Mouse (Mus musculus) lung, embryonic 14.5 days (tissue): ENCODE data around the gene Serpina1e. TPM values are rescaled to one million over a fixed set of nuclear protein-coding genes. Genes with fewer than 3 reads are reported as not detected.
"Not testable (repeated sequence)": the region's sequence is repeated elsewhere in the genome, so short reads cannot be mapped to it uniquely, and the experiment has no call there.

Experiments used
- ATAC-seq: fragments of 200-750 bp; cut with Nextera tagmentation; 2 replicates; pipeline ENCODE4 v1.8.0; 2017; ENCODE audit warnings: mild to moderate bottlenecking, moderate TSS enrichment, moderate library complexity; ENCODE audit not compliant: insufficient read depth
- DNase-seq: peaks from one replicate; pipeline ENCODE4 v3.0.0-alpha.2; 2015
- H3K27ac ChIP-seq: fragments of 300-500 bp; sonication (generic); 2 replicates; pipeline ENCODE4 v1.5.1; 2014; ENCODE audit warnings: low read depth, mild to moderate bottlenecking, moderate library complexity
- H3K27me3 ChIP-seq: fragments of 300-500 bp; sonication (generic); 2 replicates; pipeline ENCODE4 v1.6.1; 2014; ENCODE audit warnings: low read length, control low read depth; ENCODE audit not compliant: insufficient read depth
- H3K36me3 ChIP-seq: fragments of 300-500 bp; sonication (generic); 2 replicates; pipeline ENCODE4 v1.6.1; 2014; ENCODE audit warnings: control low read depth; ENCODE audit not compliant: insufficient read depth
- H3K4me1 ChIP-seq: fragments of 300-500 bp; sonication (generic); 2 replicates; pipeline ENCODE4 v1.6.1; 2014; ENCODE audit warnings: antibody characterized with exemption, control low read depth; ENCODE audit not compliant: insufficient read depth
- H3K4me2 ChIP-seq: fragments of 300-500 bp; sonication (generic); 2 replicates; pipeline ENCODE4 v1.6.1; 2014; ENCODE audit warnings: mild to moderate bottlenecking
- H3K4me3 ChIP-seq: fragments of 300-500 bp; sonication (generic); 2 replicates; pipeline ENCODE4 v1.5.1; 2014; ENCODE audit warnings: low read depth, low read length
- H3K9ac ChIP-seq: fragments of 300-500 bp; sonication (generic); 2 replicates; pipeline ENCODE4 v1.6.1; 2014
- H3K9me3 ChIP-seq: fragments of 300-500 bp; sonication (generic); 2 replicates; pipeline ENCODE4 v1.6.1; 2016; ENCODE audit warnings: low read depth, low read length, control low read depth
- CTCF ChIP-seq: IDR thresholded peaks from 2 replicates; pipeline ENCODE4 v1.5.1; 2016; ENCODE audit warnings: antibody characterized with exemption, low read depth
- WGBS: fragments of 180-500 bp; shearing (Covaris S2); extraction: QIAGEN DNeasy Blood & Tissue Kit; methylation state at CpG from one replicate; pipeline ENCODE4 v1.1.7; 2014; 5-methylcytosine and 5-hydroxymethylcytosine counted together
- polyA plus RNA-seq: library from polyadenylated mRNA; unstranded; fragments of >200 nt; fragmentation: Nextera tagmentation; extraction: Ambion mirVana; gene quantifications from 2 replicates; pipeline ENCODE4 v1.2.1, GENCODE M21; 2014

The Serpina1e gene
- polyA plus RNA-seq, 1 experiment from 2014 or later = 0.16 TPM

- H3K27ac ChIP-seq = no peak overlapping the region
- H3K9ac ChIP-seq = no peak overlapping the region
- no peaks in the 10 kb centered on the region for H3K27me3 ChIP-seq
- DNase-seq (no peak), ATAC-seq (no peak)
- H3K4me3 ChIP-seq = no peak overlapping the region
- TF ChIP-seq CTCF = no peak
- 89% methylated on average over 4 of the region's 4 CpGs for WGBS
- H3K9me3 ChIP-seq = no peaks in the 10 kb centered on the region
- H3K36me3 ChIP-seq = no peaks in the 10 kb centered on the region
- H3K4me1 ChIP-seq = no peaks in the 10 kb centered on the region
- no peak overlapping the region for H3K4me2 ChIP-seq
Measured at GRCm38 (mm10) chr12:103963288-103963687, 4.5 kb upstream of the Serpina1e start.

GRCm38 (mm10) chr12:103962860-103963259, 4.1 kb upstream of the Serpina1e start:
- ATAC-seq (no peak), DNase-seq (no peak)
- Histone ChIP-seq H3K9ac (no peak overlapping the region), H3K27ac (no peak overlapping the region), H3K36me3 (no peaks in the 10 kb centered on the region), H3K4me3 (no peak overlapping the region), H3K9me3 (no peaks in the 10 kb centered on the region), H3K4me2 (no peak overlapping the region), H3K4me1 (no peaks in the 10 kb centered on the region), H3K27me3 (no peaks in the 10 kb centered on the region)
- TF ChIP-seq CTCF = no peak
- WGBS = 59% methylated on average over 8 of the region's 8 CpGs

- Histone ChIP-seq H3K9me3 (no peaks in the 10 kb centered on the region), H3K36me3 (no peaks in the 10 kb centered on the region), H3K9ac (no peak overlapping the region), H3K4me2 (no peak overlapping the region), H3K4me3 (no peak overlapping the region), H3K27ac (no peak overlapping the region), H3K27me3 (no peaks in the 10 kb centered on the region), H3K4me1 (no peaks in the 10 kb centered on the region)
- no peak for DNase-seq
- TF ChIP-seq CTCF = no peak
- 88% methylated on average over 5 of the region's 5 CpGs for WGBS
- no peak for ATAC-seq
Measured at GRCm38 (mm10) chr12:103962337-103962736, 3.6 kb upstream of the Serpina1e start.

GRCm38 (mm10) chr12:103961716-103962115, 2.9 kb upstream of the Serpina1e start:
- Histone ChIP-seq H3K27ac (no peak overlapping the region), H3K4me3 (no peak overlapping the region), H3K9ac (no peak overlapping the region), H3K4me2 (no peak overlapping the region), H3K27me3 (no peaks in the 10 kb centered on the region), H3K9me3 (no peaks in the 10 kb centered on the region), H3K36me3 (no peaks in the 10 kb centered on the region), H3K4me1 (no peaks in the 10 kb centered on the region)
- TF ChIP-seq CTCF = no peak
- ATAC-seq (no peak), DNase-seq (no peak)
- WGBS = 75% methylated on average over 1 of the region's 1 CpGs

GRCm38 (mm10) chr12:103956555-103956954, 2.2 kb downstream of the Serpina1e start:
- not testable (repeated sequence) for H3K4me3 ChIP-seq, H3K4me1 ChIP-seq, H3K4me2 ChIP-seq, ATAC-seq, H3K9ac ChIP-seq, H3K27me3 ChIP-seq, H3K9me3 ChIP-seq, H3K27ac ChIP-seq, H3K36me3 ChIP-seq, DNase-seq
- WGBS = 73% methylated on average over 2 of the region's 2 CpGs

GRCm38 (mm10) chr12:103952972-103953371, 5.8 kb downstream of the Serpina1e start:
- H3K9me3 ChIP-seq, H3K4me1 ChIP-seq, H3K4me3 ChIP-seq, ATAC-seq, H3K27ac ChIP-seq, DNase-seq, H3K9ac ChIP-seq, H3K27me3 ChIP-seq, H3K4me2 ChIP-seq, H3K36me3 ChIP-seq: not testable (repeated sequence)
- 64% methylated on average over 3 of the region's 3 CpGs for WGBS

DNA sequence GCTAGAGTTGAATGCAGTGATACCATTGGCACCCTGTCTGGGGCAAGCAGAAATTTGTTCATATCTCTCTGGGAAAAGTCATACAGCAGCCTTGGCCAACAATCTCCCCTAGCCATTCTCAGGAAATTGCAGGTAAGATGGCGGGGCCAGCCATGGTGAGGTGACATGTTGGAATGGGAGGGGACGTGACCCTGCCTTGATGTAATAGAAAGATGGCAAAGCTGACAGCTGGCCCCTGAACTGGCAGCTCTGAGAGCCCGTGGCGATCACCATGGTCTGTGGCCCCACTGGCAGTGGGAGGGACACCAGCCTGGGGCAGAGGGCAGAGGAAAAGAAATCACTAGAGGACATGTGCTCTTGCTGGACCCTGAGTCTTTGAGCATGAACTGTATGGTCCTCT, 12.5 kb downstream of the Serpina1e start:
- no peak overlapping the region for H3K4me3 ChIP-seq
- H3K27me3 ChIP-seq = no peaks in the 10 kb centered on the region
- H3K9ac ChIP-seq = no peak overlapping the region
- no peak for DNase-seq
- no peaks in the 10 kb centered on the region for H3K4me1 ChIP-seq
- no peak for ATAC-seq
- H3K36me3 ChIP-seq = no peaks in the 10 kb centered on the region
- TF ChIP-seq CTCF = no peak
- H3K9me3 ChIP-seq = no peaks in the 10 kb centered on the region
- 76% methylated on average over 4 of the region's 4 CpGs for WGBS
- H3K4me2 ChIP-seq = no peak overlapping the region
- no peak overlapping the region for H3K27ac ChIP-seq

GRCm38 (mm10) chr12:103909181-103909580, 49.6 kb downstream of the Serpina1e start:
- not testable (repeated sequence) for H3K36me3 ChIP-seq, H3K4me3 ChIP-seq, H3K4me1 ChIP-seq, H3K9ac ChIP-seq, H3K9me3 ChIP-seq, ATAC-seq, H3K27me3 ChIP-seq, H3K4me2 ChIP-seq, DNase-seq, H3K27ac ChIP-seq
- WGBS = 93% methylated on average over 9 of the region's 16 CpGs

DNA sequence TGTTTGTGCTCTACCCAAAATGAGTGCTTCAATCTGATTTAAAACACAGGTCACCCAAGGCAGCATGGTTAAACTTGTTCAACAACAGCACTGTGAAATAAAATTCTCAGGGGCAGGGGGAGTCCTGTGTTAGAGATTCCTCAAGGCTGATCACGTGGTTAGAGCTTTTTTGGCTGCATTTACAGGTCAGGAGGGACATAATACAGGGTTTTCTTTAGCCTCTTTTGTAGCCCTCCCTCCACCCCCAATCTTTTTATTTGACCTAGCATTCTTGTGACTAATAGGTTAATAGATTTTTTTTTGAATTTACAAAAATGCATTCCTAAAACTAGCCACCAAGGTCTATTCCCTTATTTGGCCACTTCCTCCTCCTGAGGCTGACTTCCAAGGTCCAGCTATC, 51.0 kb downstream of the Serpina1e start:
- not testable (repeated sequence) for H3K36me3 ChIP-seq, H3K4me3 ChIP-seq, ATAC-seq, DNase-seq, H3K27ac ChIP-seq, H3K4me2 ChIP-seq, H3K27me3 ChIP-seq, H3K4me1 ChIP-seq, H3K9me3 ChIP-seq, H3K9ac ChIP-seq
- 41% methylated on average over 1 of the region's 1 CpGs for WGBS

- not testable (repeated sequence) for H3K36me3 ChIP-seq, H3K4me1 ChIP-seq, H3K9ac ChIP-seq, H3K27me3 ChIP-seq, H3K9me3 ChIP-seq, H3K27ac ChIP-seq, ATAC-seq, DNase-seq, H3K4me3 ChIP-seq, H3K4me2 ChIP-seq
- 80% methylated on average over 4 of the region's 4 CpGs for WGBS
Measured at GRCm38 (mm10) chr12:103904837-103905340, 53.9 kb downstream of the Serpina1e start, which contains the start of gene Serpina1c. Gene Serpina1c, minus strand, starts transcription at chr12:103904887.

GRCm38 (mm10) chr12:103901929-103902328, 56.8 kb downstream of the Serpina1e start:
- not testable (repeated sequence) for H3K4me1 ChIP-seq, DNase-seq, ATAC-seq, H3K4me3 ChIP-seq, H3K27me3 ChIP-seq, H3K9ac ChIP-seq, H3K4me2 ChIP-seq, H3K27ac ChIP-seq, H3K9me3 ChIP-seq, H3K36me3 ChIP-seq
- WGBS = 89% methylated on average over 3 of the region's 3 CpGs
